Comparison of ENCODE assay signal across 9 mouse cellular contexts in genomic region chr1:156566132-156566531, GRCm38 (mm10). TPM values are rescaled to one million over a fixed set of nuclear protein-coding genes. Genes with fewer than 3 reads are reported as not detected.
DNase-seq lines count a peak whose midpoint lies in the region; ATAC-seq lines count a peak whose summit lies in the region.
"Had no signal": no experiment of that assay in that cellular context is flagged by ENCODE, and none has a peak within 500 bp of the region (broad histone marks: within the 10 kb centered on the region; RNA-seq: fewer than 3 reads in every experiment).

No protein-coding gene starts in this region.

- ATAC-seq in heart, embryonic 11.5 days (replicated peaks; ENCODE audit: insufficient number of reproducible peaks, low FRiP score, low TSS enrichment), result no peak

- no peaks in the 10 kb centered on the region for H3K36me3 ChIP-seq in heart, embryonic 11.5 days (ENCODE audit: control insufficient read depth, insufficient read depth, low read length)

- H3K9me3 ChIP-seq in heart, embryonic 11.5 days (replicated peaks; ENCODE audit: control insufficient read depth, low read length), result no peaks in the 10 kb centered on the region
- H3K9me3 ChIP-seq: G1E had no signal

- no peaks in the 10 kb centered on the region for H3K27me3 ChIP-seq in heart, embryonic 11.5 days (ENCODE audit: control insufficient read depth, insufficient read depth, low read length)

- no peaks in the 10 kb centered on the region; the same call in 1 of the 2 replicates for H3K4me1 ChIP-seq in heart, embryonic 11.5 days (ENCODE audit: control insufficient read depth, insufficient read depth, low read length)

- no peak overlapping the region for H3K4me3 ChIP-seq in heart, embryonic 11.5 days (ENCODE audit: low read depth, low read length)

- 94% methylated on average over 3 of the region's 3 CpGs for WGBS in heart, embryonic 11.5 days (ENCODE audit: insufficient replicate concordance)

- no peak overlapping the region for H3K4me2 ChIP-seq in heart, embryonic 11.5 days

- peak; percentile 47 to 59 for DNase-seq in cerebellum, postnatal 10 days
- no peak for DNase-seq in cerebellum, adult 9-11 months
- peak; percentile 26 for DNase-seq in right cerebral cortex, postnatal 14 days
- DNase-seq in right cerebral cortex, postnatal 25 days, result no peak
- peak; percentile 42 to 61 for DNase-seq in kidney, postnatal 4 days
- peak; percentile 54 for DNase-seq in thymus, postnatal 14 days
- no peak for DNase-seq in urinary bladder, postnatal 4 days (ENCODE audit: low spot score in 2 of 2)

- H3K27ac ChIP-seq in heart, embryonic 11.5 days (ENCODE audit: low read depth, low read length), result no peak overlapping the region

- H3K9ac ChIP-seq in heart, embryonic 11.5 days (ENCODE audit: low read depth, low read length), result no peak overlapping the region

RNA-seq across cellular contexts. Expression of gene Abl2, which starts 7.5 kb away (rescaled TPM):
- 3.5 and 5.2 TPM in 2 replicates for polyA plus RNA-seq in heart, embryonic 11.5 days (2014; fragmentation: Nextera tagmentation; extraction: Ambion mirVana)

RNA-seq across cellular contexts. Expression of gene Gm10031, which starts 42.3 kb away (rescaled TPM):
- polyA plus RNA-seq in heart, embryonic 11.5 days (2014; fragmentation: Nextera tagmentation; extraction: Ambion mirVana), result 0.35 and 0.66 TPM in 2 replicates

Comparison
In these comparisons a context has a peak if more than half of its experiments do, and no peak if none do; other contexts are left out.
1. DNase-seq: peak in cerebellum, postnatal 10 days (2 of 2), right cerebral cortex, postnatal 14 days (single experiment), kidney, postnatal 4 days (2 of 2) and thymus, postnatal 14 days (single experiment); none in cerebellum, adult 9-11 months (single experiment), right cerebral cortex, postnatal 25 days (single experiment) and urinary bladder, postnatal 4 days (0 of 2).